Mouse (Mus musculus): ENCODE measurements at regions not wholly inside any gene's neighbourhood (a gene's known extent, or its start where the extent isn't known, plus 50 kb on each side); places are given as distances from the start of the nearest gene placed in this dataset.

- no peak for TF ChIP-seq POLR2A (IDR thresholded peaks at IDR 0.05; ENCODE audit: low read depth, low read length)
- TF ChIP-seq CTCF (conservative IDR thresholded peaks at IDR 0.05; ENCODE audit: insufficient read depth, insufficient read length, low read depth, low read length) = no peak
These were observed 126.7 kb downstream of the Nab1 start for GRCm38 (mm10) chr1:52373817-52374216.
